Mouse (Mus musculus) kidney, postnatal 14 days (tissue): Measurements from ENCODE around the gene Gng8.

Experiments
- DNase-seq: peaks from one replicate; pipeline ENCODE4 v3.0.0; 2022; ENCODE audit warnings: mixed read lengths

The Gng8 gene

DNA sequence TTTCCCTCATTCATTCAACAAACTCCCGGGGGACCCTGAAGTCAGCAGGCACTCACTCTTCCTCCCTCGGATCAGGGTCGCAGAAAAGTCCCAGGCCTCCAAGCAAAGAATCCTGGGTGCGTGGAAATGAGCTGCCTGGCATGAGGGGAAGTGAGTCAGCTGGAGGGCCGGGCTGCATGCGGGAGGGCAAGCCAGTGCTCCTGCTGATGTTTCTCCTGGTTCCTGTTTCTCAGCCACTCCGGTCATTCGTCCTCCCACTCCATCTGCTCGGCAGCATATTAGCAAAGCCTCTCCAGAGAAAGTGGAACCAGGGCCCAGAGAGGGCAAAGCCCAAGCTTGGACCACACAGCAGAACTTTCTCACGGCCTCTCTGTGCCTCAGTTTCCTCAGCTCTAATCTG is 18.3 kb downstream of the Gng8 start:
- DNase-seq = no peak

DNA sequence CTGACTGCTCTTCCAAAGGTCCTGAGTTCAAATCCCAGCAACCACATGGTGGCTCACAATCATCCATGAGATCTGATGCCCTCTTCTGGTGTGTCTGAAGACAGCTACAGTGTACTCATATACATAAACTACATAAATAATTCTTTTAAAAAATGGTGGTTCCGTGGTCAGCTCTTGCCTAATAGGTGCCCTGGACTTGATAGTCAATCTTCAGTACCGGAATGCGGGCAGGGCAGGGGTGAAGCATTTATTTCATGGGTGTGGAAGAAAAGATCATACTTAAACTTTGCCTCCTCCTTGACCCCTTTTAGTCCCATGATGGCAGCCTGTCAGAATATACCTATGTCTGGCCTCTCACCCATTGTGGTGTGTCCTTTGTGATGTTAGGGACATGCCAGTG is 20.3 kb downstream of the Gng8 start:
- DNase-seq = no peak

GRCm38 (mm10) chr7:16912360-16912759 is 20.8 kb downstream of the Gng8 start:
- DNase-seq = no peak

- peak; percentile 82 for DNase-seq
These were observed 22.3 kb downstream of the Gng8 start for GRCm38 (mm10) chr7:16913806-16914452.

- DNase-seq = no peak
These were observed 23.1 kb downstream of the Gng8 start for GRCm38 (mm10) chr7:16914453-16915343.

GRCm38 (mm10) chr7:16915461-16916340 is 24.1 kb downstream of the Gng8 start:
- DNase-seq = no peak

DNA sequence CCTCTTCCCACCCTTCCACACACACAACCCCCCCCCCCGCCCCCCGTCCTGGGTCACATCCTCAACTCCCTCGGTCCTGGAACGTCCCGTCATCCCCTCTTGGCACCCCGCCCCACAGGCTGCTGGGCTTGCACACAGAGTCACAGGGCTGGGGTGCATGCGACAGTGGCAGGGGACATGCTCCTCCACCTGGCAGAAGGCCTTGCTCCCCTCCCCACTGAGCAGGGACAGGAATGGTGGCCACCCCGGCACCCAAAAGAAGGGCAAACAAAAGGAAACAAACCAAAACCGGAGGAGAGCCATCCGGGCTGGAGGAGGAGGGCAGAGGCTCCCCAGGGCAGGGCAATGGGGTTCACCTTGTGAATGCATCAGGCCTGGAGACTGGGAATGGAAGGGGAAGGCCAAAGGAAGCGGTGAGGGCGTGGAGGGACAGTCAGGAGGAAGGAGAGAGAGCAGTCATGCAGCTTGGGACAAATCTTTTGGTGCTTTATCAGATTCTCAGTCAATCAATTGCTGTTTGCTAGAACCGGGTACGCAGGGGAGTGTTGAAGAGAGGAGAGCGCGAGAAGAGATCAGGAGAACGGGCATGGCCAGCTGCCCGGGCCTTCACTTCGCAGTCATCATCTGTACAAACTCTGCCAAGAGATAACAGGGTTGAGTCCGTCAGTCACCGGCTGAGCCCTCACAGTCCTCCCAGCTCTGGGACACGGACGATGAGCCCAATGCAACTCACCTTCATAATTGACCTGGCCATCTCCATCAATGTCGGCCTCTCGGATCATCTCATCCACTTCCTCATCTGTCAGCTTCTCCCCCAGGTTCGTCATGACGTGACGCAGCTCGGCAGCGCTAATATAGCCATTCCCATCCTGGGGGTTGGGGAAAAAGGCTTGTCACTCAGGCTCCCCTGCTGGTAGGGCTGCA is 25.0 kb downstream of the Gng8 start:
- peak; percentile 57 for DNase-seq

GRCm38 (mm10) chr7:16917447-16917846 is 25.9 kb downstream of the Gng8 start:
- no peak for DNase-seq

DNA sequence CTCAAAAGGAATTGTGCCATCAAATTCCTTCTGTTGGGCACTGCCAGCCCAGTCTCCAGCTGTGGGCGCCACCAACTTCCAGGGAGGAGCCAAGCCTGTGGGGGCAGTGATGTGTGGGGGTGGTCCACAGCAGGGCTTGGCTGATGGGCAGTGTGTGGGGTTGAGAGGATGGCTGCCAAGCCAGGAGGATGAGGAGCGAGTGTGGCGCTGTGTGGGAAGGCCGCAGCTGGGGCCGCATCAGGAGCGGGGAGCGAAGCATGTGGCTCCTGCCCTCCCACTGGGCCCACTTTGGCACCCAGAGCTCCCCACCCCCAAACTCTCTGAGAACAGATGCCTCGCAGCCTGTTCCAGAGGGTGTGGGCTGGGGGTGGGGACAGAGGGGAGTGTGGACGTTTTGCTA is 26.4 kb downstream of the Gng8 start:
- no peak for DNase-seq

GRCm38 (mm10) chr7:16918670-16919069 is 27.1 kb downstream of the Gng8 start:
- no peak for DNase-seq

DNA sequence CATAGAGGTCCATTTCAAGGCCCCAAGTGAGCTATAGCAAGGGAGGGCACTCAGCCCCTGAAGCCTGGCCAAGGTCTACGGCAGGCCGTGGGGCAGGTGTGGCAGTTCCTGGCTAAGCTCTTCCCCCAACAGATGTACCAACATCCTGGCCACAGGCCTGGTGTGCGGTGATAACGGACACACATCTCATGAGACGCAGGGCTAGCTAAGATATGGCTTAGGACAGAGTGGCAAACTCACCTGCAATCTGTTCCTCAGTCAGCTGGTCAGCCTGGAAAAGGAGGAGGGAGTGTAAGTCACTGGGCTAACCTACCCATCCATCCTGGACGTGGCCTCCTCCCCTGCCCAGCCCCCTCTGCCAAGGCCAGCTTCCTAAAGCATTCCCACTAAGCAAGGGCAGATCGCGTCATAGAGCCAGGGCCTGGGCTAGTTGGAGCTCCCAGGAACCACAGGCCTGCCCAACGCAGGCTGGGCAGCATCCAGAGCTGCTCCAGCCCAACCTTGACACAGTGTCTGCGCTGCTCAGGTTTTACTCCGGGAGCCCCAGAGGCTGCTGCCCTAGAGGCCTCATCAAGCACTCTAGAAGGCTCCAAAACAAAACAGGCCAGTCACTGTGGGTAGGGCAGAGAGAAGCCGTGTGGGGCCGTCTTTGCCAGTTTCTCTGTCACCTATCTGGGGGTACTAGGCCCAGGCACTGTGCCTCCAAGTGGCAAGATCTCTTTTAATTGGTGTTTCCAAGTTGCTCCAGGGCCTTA is 28.0 kb downstream of the Gng8 start:
- no peak for DNase-seq

GRCm38 (mm10) chr7:16920150-16920579 is 28.6 kb downstream of the Gng8 start:
- DNase-seq = no peak

GRCm38 (mm10) chr7:16920818-16921791 is 29.5 kb downstream of the Gng8 start:
- DNase-seq = no peak

GRCm38 (mm10) chr7:16921881-16922335 is 30.3 kb downstream of the Gng8 start:
- peak; percentile 56 for DNase-seq

- DNase-seq = peak; percentile 55
These were observed 30.9 kb downstream of the Gng8 start for GRCm38 (mm10) chr7:16922360-16922973.

GRCm38 (mm10) chr7:16923283-16924036 is 31.9 kb downstream of the Gng8 start:
- no peak for DNase-seq

- DNase-seq = peak; percentile 100
These were observed 32.6 kb downstream of the Gng8 start, which contains the start of gene Calm3 for GRCm38 (mm10) chr7:16924037-16924834. Calm3 (minus strand) TSS chr7:16924114.

DNA sequence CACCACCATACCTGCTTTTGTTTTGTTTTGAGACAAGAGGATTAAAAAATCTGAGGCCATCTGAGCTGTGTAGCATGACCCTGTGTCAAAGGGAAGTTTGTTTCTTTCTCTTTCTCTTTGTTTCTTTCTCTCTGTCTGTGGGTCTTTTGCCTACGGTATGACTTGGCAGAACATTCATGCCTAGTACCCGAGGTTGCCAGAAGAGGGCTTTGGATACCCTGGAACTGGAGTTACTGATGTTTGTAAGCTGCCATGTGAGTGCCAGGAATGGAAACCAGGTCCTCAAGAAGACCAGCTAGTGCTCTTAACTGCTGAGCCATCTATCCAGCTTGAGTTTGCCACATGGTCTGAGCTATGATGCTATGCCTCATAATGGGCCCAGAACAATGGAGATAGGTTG is 36.8 kb downstream of the Gng8 start:
- DNase-seq = no peak
